Mouse (Mus musculus) embryo, embryonic 9.5 days (tissue): ENCODE measurements around the gene Zfp811.
A peak's percentile ranks its signal among the peaks of the same experiment; 100 is the strongest.
"Not testable (repeated sequence)": the region's sequence is repeated elsewhere in the genome, so short reads cannot be mapped to it uniquely, and the experiment has no call there.

ENCODE experiments used
- DNase-seq: peaks from one replicate; pipeline ENCODE4 v3.0.0-alpha.2; 2017; ENCODE audit errors: extremely low spot score

The Zfp811 gene

DNA sequence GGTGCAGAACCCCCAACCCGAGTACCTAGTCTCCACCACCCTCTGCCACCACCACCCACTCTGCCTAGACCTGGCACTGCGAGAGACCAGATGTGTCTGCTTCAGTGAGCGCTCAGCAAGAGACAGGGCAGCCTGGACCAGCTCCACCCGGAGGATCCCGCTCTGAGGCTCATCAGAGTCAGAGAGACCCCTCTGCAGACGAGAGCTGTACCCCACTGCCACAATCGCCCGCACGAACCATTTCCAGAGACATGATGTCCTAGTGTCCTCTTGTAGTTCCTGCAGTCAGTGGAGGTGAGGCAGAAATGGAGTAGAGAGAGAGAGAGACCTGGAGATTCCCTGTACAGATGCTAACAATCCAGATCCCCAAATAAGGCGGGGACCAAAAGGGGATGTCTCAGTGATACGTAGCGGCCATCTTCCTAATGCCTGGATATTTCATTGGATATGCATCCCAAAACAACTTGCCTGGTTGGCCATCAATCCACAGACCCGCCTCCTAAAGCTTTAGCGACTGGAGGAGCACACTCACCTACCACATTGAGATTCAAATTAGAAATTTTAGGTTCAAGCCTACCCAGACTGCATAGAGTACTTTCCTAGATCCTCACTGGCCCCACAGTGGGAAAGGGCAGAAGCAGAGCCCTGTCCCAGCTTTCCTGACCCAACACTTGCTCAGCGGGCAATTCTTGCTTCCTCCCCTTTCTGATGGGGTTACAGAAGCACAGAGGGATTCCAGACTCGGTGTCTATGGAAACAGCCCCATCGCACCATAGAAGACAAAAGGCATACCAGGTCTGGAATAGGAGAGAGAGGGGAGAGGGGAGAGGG, at the start of gene Zfp811:
Zfp811 (minus strand) TSS at position 388 of the 831 bp plus-strand sequence.
- peak; percentile 82 for DNase-seq

DNA sequence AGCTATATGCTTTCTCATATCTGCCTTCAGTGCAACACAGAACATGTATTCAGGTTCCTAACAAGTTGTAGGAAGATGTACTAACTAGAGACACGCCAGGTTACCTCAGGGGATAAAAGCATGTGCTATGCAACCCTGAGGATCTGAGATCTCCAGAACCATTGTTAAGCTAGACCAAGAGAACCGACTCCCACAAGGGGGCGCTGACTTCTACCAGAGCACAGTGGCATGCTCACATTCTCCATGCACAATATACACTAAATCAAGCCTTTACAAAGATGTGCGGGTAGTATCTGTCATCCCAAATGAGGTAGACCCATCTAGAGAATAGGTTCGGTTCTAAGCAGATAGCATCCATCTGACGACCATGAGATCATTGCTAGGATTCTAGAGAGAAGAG, 47.0 kb upstream of the Zfp811 start:
- not testable (repeated sequence) for DNase-seq

DNA sequence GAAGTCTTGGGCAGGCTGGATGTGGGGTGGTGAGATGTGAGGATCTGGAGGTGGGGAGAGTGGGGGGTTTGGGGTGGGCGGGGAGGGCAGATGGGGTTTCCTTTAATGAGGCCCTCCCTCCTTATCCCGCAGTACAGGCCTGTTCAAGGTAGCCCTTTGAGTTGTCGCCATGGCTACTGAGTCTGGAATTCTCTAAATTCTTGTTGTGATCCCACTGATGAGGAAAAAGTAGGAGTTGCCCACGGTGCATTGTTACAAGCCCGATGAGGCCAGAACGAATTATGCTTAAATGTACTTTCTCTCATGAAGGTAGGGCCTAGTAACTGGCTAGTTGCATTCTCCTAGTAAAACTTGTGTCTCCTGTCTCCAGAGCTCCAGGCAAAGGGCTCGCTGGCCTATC, 41.9 kb upstream of the Zfp811 start:
- peak; percentile 25 for DNase-seq

DNA sequence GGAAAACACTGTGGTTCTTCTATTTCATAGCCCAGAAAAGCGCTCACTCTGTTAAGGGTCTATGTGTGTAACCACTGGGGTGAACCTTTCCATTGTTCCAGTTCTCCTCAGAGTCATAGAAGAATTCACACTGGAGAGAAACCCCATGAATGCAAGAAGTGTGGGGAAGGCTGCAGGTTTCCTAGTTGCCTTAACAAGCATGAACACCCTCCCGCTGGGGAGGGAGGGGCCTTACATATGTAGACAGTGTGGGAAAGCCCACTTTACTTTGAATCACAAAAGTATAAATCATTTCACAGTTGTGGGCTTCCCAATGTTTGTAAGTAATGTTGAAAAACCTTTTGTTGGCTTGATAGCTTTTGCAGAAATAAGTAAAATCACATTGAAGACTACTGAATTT, 31.7 kb upstream of the Zfp811 start:
- DNase-seq = peak; percentile 1

DNA sequence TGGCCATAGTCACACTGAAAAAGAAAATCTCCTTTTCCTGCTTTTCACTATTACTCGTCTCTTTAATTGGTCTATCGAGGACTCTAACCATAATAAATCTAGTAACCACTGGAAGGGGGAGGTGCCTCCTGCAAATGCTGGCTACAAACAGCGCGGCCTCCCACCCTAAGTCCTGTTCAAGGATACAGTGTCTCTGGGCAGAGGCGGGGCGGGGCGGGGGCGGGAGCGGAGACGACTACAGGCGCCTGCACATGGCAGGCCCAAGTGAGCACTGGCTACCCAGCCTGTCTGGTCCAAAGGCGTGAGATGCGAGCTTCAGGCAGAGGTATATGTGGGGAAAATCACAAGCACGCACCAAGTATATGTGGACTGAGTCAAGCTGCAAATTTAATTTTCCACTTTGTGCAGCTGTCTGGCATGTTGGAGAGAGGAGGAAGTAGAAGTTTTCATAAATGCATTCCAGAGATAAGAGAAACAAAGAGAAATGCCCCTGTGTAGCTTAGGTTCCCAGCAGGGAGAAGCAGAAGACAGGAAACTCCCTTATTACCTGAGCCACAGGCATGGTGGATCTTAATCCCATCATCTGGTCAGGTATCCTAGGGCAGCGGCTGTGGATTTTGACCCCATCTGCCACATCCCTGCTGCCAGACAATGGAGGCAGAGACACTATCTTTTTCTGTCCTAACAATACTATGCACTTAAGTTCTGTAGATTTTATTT, 29.5 kb upstream of the Zfp811 start:
- peak; percentile 11 for DNase-seq

DNA sequence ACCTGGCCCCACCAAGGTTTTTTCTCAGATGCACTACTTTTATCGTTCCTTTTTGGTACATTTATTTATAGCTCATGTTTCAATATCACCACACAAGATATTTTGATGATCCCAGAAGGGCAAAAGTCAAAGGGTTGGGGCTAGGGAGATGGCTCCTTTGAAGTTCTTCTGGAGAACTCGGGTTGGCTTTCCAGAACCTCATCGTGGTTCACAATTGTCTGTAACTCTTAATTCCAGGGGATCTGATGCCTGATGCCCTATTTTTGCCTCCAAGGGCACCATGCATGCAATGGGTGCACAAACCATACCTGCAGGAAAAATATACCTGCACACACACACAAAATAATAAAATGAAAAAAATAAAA, 20.7 kb upstream of the Zfp811 start:
- no peak for DNase-seq

DNA sequence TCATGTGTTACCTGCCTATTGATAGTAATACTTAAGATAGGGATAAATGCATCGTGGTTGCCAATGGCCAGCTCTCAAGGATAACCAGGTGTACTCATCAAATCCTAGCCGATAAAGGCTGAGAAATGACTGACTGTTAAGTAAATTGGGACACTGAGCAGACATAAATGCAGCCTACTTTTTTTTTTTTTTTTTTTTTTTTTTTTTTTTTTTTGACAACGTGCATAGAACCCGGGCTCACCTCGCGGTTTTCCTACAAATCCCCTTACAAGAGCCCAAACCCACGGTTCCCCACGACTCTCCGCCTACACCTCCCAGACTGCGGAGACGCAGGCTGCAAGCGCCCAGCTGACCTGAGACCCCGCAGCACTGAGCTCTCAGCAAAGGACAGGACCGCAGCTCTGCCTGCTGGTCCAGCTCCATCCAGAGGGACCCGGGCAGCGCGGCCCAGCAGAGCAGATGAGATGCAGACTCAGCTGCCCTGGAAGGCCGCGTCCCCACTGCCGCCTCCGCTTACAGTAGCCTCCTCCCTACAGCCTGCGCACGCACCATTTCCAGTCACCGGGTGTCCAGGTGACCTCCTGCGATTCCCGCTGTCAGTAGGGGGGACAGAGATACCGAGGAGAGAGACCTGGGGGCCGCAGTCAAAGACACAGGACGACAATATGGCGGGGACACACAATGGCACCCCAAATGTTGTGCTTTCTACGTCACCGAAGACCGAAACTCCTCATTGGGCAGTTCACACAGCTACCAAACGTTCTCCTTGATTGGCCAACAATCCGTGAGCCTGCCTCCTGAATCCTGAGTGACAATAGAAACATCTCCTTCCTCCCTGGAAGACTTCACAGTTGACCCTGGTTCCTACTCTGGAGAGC, 20.0 kb upstream of the Zfp811 start, which contains the start of gene Zfp799:
Zfp799 (minus strand) TSS at position 722 of the 878 bp plus-strand sequence.
- peak; percentile 85 for DNase-seq

DNA sequence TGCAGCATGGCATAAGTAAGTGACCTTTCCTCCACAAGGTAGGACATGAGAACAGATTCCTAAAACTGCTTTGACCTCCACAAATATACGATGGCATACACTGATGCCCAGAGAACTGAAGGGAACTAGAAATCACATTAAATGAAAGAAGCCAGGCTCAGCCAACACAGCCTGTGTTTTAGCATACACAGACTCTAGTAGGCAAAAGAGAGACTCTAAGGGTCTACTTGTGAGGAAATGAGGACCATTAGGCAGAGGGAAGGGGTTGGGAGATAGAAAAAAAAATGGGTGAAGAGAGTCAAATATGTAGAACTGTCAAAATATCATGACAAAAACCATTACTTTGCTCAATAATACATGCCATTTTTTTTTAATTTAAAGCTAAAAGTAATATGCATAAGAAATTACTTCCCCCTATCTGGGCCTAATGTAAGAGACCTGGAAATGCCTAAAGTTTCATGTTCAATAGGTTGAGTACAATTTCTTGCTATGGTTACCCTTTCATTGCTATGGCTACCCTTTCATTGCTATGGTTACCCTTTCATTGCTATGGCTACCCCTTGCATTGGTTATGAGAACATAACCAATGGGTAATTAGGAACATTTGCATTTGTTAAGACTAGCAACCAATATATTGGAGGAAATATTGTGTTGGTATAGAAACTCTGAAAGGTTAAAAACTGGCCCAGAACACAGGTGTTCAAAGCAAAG, 6.5 kb upstream of the Zfp811 start:
- DNase-seq = peak; percentile 10

DNA sequence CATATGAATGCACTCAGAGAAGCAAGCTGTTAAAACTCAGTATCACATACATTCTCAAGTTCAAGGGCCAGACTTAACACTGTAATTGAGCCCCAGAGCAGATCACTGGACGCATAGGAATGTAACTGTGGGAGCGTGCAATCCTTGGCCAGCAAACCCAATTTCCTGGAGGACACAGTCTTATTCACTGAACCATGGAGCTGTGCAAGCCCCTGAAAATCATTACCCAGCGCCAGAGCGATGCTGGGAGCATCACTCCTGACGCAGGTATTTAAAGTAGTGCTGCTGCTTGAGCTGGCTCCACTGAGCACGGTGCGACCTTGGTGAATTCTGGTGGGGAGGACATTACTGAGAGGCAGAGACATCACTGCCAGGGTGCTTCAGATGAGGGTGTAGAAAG, 4.4 kb upstream of the Zfp811 start:
- no peak for DNase-seq

DNA sequence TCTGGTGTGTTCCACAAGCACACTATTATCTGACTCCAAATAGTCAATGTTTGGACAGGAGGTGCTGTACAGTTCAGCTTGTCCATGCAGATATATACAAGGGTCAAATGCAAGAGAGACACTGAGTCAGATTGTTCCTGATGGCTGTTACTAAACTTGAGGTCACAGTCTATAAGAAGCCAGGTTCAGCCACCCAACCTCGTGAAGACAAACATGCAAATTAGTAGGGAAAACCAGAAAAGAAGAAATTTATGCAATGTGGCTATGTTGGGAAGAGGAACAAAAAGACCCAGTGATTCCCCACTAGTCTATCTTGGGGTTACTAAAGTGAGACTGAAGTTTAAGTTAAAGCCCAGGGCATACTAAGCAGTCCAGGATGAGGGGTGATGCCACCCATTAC, 917 bp upstream of the Zfp811 start:
- no peak for DNase-seq

DNA sequence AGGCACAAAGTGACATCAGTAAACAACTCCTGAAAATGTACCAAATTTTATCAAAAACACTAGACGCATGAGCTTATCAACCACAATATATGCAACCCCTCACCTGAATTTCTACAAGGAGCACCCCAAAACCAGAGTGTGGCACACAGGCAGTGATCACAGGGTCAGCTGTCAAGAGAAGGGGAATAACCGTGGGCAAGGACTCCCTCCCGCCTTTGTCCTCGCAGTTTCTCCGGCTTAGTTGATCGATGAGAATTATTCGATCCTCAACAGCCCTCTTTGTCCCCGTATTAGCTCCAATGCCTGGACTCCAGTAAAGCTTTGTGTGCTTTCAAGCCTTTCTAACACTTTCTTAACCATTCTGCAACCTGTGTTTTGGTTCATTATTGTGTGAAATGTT, 810 bp downstream of the Zfp811 start:
- DNase-seq = peak; percentile 29

DNA sequence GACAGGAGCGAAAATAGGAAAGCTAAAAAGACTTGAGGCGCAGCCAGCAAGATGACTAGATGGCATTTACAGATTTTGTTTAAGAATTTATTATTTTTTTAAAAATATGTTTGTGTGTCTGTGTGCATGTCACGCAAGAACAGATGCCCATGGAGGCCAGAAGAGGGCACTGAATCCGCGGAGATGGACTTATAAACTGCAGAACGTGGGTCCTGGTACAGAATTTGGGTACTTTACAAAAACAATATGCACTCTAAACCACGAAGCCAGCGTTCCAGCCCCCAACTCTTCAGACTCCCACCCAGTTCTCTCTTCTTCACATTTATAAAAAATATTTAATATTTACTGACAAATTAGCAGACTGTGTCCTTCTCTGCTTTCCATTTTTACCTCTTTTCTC, 20.5 kb downstream of the Zfp811 start:
- DNase-seq = no peak

DNA sequence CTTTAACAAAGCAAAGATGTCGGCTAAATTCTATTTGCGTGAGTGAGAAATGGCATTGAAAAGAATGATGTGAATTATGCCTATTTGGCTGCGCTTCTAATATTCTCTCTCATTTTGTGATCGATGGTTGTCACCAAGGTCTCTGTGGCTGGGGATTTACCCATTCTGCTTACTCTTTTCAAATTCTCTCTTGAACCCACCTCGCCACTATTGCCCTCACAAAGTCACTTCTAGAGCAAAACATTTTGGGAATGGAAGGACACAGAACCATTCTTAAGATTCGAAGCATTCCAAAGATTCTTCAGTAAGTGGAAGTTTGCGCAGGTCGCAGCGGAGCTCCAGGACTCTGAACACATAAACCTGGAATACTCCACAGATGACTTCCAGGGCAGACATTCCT, 21.2 kb downstream of the Zfp811 start:
- DNase-seq = peak; percentile 20

DNA sequence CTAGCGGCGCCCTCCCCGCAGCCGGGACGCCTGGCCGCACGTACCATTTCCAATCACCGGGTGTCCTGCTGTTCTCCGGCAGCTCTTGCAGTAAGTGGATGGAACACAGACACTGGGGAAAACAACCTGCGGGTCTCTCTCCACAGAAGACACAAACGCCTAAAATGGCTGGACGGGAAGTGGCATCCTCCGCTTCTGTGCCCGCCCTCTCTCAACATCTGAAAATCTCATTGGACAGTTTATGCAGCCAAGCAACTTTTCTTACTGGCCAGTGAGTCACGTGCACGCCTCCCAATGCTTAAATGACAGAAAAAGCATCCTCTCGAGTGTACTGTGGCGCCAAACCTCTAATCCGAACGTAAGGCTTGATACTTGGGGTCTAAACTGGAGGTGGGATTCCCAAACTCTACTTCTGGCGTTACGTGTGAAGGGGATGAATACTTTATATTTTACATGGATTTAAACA, 21.6 kb downstream of the Zfp811 start, which contains the start of gene Zfp871:
Zfp871 (minus strand) TSS at position 194 of the 466 bp plus-strand sequence.
- DNase-seq = peak; percentile 87

DNA sequence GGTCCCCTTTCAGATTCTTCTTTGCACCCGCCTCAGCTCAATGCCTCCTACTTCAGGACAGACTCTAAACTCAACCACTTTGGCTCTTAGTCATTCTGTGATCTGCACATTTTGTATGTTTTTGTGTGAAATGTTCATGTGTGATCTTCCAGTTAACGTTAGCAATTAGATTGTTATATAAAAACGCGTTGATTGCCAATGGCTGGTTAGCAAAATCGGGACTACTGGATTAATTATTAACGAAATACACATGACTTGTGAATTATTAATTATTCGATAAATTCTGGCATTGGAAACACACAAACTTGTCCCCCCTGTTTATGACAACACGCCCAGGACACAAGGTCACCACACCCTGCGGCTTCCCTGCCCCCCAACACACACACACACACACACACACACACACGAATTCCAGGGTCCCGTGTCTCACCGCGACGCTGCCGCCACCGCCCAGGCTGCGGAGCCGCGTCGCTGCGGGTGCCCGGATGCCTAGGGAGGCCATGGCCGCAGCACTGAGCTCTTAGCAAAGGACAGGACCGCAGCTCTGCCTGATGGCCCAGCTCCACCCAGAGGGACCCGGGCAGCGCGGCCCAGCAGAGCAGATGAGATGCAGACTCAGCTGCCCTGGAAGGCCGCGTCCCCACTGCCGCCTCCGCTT, 22.2 kb downstream of the Zfp811 start:
- no peak for DNase-seq

DNA sequence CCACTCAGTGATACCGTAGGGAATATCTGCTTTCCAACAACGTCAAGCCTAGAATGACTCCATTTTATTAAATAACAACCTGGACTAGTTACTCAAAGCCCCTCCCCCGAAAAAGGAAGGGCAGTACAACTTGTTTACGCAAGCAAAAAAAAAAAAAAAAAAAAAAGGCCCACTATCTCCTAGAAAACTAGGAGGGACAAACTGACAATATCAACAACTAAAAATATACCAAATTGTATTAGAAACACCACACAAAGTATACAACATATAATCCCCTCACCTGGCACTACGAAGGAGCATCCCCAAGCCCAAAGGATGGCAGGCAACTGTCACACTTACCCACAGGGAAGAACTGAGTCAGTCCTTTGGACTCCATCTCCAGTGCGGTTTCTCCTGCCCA, 22.8 kb downstream of the Zfp811 start:
- DNase-seq = no peak

DNA sequence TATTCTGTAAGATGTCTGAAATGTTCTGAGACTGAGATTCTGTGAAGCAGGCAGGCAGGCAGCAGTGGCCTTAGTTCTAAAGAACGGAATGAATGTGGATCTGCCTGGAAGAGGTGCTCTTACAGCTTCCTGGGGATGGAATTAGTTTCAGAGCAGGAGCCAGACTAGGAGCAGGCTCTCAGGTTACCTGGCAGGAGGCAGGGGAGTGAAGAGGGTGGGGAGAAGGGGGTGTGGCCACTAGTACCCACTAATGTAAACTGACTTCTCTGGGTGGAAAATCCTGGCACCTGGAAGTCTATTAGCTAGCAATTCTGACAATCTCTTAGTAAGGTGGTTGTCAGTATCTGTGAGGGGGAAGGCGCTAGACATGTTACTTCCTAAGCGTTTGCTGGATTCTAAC, 24.1 kb downstream of the Zfp811 start:
- no peak for DNase-seq

DNA sequence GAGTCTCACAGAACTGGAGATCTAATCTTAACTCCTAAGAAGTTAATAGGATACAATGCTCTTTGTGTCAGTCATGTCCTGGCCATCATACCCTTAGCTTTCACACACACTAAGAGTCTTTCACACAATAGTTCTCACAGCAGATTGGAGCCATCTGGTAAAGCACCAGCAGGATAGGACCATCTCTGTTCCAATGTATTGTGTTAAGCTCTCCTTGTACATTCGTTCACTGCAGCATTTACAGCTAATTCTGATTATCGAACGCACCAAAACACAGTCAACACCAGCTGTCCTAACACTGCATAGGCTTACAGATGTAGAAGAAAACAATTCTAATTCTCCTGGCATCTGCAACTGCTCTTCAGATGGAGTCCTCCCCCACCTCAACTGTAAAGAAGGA, 32.2 kb downstream of the Zfp811 start:
- DNase-seq = no peak

DNA sequence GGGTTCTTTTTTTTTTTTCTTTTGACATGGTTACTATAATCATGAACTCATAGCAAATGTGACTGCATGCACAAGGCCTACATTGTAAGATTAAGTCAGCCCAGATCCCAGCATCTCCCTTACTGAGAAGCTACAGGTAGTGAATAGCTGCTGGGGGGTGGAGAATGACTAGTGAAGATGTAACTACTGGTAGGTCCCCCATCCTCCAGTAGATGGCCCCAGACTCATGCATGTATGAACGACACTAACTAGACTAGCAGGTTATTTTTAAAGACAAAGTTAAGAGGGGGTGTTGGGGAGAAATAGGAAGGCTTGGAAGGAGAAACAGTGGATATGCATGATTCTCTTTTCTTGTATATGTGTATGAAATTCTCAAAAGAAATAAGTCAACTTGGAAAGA, 38.5 kb downstream of the Zfp811 start:
- no peak for DNase-seq

DNA sequence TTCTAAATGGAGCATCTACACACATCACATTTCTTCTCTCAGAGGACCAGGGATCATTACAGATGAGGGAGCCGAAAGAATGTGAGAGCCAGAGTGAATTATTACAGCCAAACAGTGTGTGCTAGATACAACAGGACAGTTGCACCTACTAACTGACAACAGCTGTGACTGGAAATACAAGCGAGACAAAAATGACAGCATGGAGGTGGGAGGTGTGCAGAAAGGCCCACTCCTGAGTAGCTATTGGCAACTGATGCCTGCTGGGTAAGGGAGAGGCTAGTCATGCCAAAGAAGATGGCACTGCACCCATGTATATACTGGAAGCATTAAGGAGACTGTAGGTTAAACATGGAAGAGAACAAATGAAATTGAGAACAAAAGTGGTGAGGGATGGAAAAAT, 43.3 kb downstream of the Zfp811 start:
- DNase-seq = no peak

DNA sequence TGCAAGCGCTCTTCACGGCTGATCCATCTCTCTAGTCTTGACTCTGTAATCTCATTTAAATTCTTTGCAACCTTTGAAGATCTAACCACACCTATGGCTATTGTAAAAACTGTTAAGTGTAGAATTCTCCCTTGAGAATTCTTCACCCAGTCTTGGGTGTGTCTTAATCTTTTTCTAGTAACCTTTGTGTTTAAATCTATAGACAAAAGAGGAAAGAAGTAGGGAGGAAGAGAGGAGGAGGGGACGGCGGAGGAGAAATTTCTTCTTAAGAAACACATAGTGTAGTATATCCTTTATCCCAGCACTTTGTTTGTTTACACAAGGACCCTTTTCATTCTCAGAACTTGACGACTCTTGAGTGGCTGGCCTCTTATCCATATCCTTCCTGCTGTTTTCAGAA, 52.4 kb downstream of the Zfp811 start:
- DNase-seq = no peak
